Mouse (Mus musculus) cerebellum, adult 2 months (tissue): ENCODE measurements at regions not wholly inside any gene's neighbourhood (a gene's known extent, or its start where the extent isn't known, plus 50 kb on each side); places are given as distances from the start of the nearest gene placed in this dataset.

Experiments used
- CTCF ChIP-seq: fragments of 200-500 bp; IDR thresholded peaks from 2 replicates; pipeline ENCODE4 v1.5.1; 2011; ENCODE audit warnings: low read depth, mild to moderate bottlenecking, control low read depth, low read length, moderate library complexity, borderline replicate concordance; ENCODE audit not compliant: insufficient read depth
- POLR2A ChIP-seq: fragments of 200-500 bp; IDR thresholded peaks from 2 replicates; pipeline ENCODE4 v1.6.1; 2011; ENCODE audit warnings: low read length, control low read depth, borderline replicate concordance; ENCODE audit not compliant: insufficient read depth

DNA sequence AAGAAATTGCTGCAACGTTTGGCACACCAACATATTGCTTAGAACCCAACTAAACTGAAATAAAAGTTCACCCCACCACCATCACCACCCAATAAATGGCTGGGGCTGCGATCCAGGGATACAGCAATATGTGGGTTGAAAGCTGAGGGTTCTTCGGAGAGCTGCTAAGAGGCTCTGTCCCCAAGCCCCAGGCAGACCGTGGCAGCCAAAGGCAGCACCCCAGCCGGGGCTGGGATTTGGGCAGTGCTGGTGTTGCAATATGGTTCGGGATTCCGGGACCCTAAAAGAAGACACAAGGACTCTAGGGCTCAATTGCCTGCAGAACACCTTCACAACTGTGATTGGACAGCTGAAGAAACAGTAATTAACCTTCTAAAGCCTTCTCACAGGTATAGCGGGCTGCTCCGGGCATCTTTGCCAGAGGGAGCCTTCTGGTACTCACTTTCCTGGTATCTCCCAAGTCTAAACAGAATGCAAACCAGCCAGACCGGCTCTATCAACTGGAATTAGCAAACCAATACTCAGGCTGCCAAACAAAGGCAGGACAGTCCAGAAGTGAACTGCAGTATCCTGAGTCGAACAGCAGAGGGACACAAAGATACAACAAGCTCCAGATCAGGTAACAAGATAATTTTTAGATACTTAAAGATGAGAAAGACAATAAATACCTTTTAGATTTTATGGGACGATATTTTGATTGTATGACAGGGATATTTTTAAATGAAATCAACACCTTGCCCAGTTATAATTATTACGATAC is 341.1 kb downstream of the 9430069I07Rik start:
- TF ChIP-seq POLR2A (no peak), CTCF (peak; percentile 41; the same call in 1 of the 2 replicates)
